Mouse (Mus musculus): ENCODE results near the gene Tmem115.

DNA sequence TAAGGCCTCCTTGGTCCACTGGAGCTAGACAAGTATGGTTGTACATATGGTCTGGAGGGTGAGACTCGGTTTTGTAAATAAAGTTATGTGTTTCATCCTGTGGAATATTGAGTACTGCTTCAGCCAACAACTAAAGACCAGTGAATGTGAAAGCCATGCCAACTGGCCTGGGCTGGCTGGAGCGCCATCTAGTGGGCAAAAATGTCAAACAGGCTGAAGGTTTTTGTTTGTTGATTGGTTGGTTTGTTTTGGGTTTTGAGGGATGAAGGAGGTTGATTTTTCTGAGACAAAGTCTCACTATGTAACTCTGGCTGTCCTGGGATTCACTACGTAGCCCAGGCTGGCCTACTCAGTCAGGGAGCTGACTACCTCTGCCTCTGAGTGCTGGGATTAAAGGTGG, 11.9 kb downstream of the Tmem115 start:
- TF ChIP-seq POLR2A (IDR thresholded peaks at IDR 0.05; ENCODE audit: low read depth, low read length) (no peak), CTCF (IDR thresholded peaks at IDR 0.05; ENCODE audit: extremely low read depth, insufficient read length, insufficient replicate concordance, low read depth, low read length) (peak; percentile 95; the same call in 1 of the 2 replicates)
